Mouse (Mus musculus): ENCODE data around the gene Uck2. TPM values are rescaled to one million over a fixed set of nuclear protein-coding genes. Genes with fewer than 3 reads are reported as not detected.
A peak's percentile ranks its signal among the peaks of the same experiment; 100 is the strongest.

Gene Uck2
- total RNA-seq, 1 experiment from 2014 or later: 145 TPM

DNA sequence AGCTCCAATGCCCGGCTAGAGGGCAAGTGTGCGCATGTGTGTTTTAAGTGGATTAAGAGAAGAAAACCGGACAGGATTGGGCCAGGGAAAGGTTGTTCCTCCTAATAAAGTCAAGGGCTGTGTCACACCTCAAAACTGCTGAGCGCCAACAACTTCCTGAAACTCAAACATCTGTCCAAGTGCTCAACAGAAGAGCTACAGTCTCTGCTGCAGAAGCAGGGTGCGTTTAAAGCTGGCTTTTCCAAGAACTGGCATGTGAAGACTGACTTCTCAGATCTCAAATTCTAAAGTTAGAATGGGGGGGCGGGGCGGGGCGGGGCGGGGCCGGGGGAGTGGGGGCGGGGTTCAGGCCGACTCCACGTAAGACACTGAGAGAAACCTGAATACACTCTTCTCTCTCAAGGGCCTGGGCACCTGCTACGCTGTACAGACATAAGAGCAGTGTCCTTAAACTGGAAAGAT is 15.7 kb downstream of the Uck2 start:
- peak; percentile 24 to 35; a peak in 1 of 4 replicates for ATAC-seq (replicated peaks in 1 of 2; ENCODE audit: insufficient read depth in 1 of 2, low FRiP score in 2 of 2, low TSS enrichment in 1 of 2, low read depth in 1 of 2, poor library complexity in 2 of 2, severe bottlenecking in 2 of 2)

- peak; percentile 52 to 60 for ATAC-seq (replicated peaks in 1 of 2; ENCODE audit: insufficient read depth in 1 of 2, low FRiP score in 2 of 2, low TSS enrichment in 1 of 2, low read depth in 1 of 2, poor library complexity in 2 of 2, severe bottlenecking in 2 of 2)
These were observed 16.6 kb downstream of the Uck2 start for GRCm38 (mm10) chr1:167268360-167269063.

DNA sequence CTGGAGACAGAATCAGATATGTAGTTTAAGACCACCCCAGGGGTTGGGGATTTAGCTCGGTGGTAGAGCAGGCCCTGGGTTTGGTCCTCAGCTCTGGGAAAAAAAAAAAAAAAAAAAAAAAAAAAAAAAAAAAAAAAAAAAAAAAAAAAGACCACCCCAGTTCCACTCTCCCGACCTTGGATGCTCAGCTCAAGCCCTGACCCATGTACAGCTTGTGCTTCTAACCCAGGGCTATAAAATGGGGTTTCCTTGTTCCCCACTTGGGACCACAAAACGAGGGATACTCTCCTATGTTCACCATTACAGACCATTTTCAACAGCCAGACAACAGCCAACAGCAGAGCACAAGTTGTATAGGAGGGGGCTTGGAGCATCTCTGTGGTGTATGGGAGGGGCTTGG is 18.4 kb downstream of the Uck2 start:
- no peak for ATAC-seq (replicated peaks in 1 of 2; ENCODE audit: insufficient read depth in 1 of 2, low FRiP score in 2 of 2, low TSS enrichment in 1 of 2, low read depth in 1 of 2, poor library complexity in 2 of 2, severe bottlenecking in 2 of 2)

DNA sequence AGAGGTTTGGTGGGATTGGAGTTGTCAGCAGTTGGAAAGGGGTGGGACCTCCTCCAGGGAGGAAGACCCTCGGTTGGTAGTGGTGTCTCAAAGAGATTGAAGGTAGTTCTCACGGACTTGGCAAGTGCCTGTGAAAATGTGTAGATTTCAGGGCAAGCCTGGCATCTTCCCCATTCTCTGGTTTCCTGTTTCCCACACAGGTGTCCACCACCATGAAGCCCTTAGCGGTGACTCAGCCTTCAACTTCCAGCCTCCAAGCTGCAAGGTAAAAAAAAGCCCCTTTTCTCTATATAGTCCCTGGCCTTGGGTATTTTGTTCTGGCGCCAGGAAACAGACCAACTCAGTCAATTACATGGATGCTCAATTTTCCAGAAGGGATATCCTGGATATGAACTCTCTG is 19.8 kb downstream of the Uck2 start:
- no peak for ATAC-seq (replicated peaks in 1 of 2; ENCODE audit: insufficient read depth in 1 of 2, low FRiP score in 2 of 2, low TSS enrichment in 1 of 2, low read depth in 1 of 2, poor library complexity in 2 of 2, severe bottlenecking in 2 of 2)

DNA sequence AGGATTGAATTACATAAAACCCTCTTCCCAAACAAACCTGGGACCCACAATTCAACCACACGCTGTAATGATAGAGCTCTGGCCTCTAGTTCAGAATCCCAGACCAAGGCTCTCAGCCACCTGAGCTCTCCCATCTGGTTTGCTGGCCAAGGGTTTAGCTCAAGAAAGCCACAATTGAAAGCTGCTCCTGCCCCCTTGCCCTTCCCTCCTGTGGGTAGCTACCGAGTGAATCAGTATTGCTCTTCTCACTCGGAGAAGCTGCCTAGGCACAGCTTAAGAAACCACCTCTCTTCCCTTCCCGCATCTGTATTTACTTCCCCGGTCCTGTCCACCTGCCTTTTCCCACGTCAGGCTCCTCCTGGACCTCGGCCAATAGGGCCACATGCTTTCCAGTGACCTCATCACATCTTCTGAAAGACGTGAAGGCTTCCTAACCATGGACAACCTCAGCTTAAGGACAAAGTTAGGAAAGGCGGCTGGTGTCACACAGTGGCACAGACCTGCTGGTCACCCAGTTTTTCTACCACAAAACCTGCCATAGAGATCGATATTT is 22.6 kb downstream of the Uck2 start:
- ATAC-seq (replicated peaks in 1 of 2; ENCODE audit: insufficient read depth in 1 of 2, low FRiP score in 2 of 2, low TSS enrichment in 1 of 2, low read depth in 1 of 2, poor library complexity in 2 of 2, severe bottlenecking in 2 of 2): no peak

DNA sequence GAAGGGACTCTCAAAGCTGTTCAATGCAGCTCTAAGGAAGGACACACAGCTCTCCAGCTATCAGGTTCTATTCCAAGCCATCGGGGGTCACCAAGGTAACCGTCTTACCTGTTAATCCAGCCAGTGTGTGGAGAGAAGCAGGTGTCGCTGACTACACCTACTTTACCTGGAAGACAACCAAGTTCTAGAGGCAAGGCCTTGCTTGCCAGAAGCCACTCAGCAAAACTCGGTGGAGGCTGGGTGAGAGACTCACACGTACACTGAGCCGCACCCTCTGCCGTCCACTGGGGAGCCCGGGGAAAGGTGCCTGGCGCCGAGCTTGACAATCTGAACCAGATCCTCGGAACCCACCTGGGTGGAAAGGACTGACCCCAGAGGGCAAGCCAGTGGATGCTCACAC is 23.4 kb downstream of the Uck2 start:
- no peak for ATAC-seq (replicated peaks in 1 of 2; ENCODE audit: insufficient read depth in 1 of 2, low FRiP score in 2 of 2, low TSS enrichment in 1 of 2, low read depth in 1 of 2, poor library complexity in 2 of 2, severe bottlenecking in 2 of 2)

DNA sequence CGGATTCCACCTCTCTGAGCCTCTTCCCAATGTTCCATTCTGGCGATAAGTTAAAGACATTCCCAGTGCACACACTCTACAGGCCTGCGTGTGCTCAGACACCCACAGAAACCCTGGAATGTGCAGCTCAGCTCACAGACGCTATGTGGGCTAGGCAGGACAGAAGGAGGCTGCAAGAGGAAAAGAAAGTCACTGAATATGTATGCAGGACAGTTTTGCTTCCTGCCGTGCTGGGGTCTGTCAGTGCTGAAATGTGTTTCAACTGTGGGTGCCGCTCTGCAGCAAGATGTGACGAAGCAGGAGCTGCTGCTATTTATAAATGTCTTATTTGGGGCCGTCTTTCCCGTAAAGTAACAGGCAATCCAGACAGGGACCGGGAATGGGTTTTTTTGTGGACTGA is 25.4 kb downstream of the Uck2 start:
- ATAC-seq (replicated peaks in 1 of 2; ENCODE audit: insufficient read depth in 1 of 2, low FRiP score in 2 of 2, low TSS enrichment in 1 of 2, low read depth in 1 of 2, poor library complexity in 2 of 2, severe bottlenecking in 2 of 2): no peak

- ATAC-seq (replicated peaks in 1 of 2; ENCODE audit: insufficient read depth in 1 of 2, low FRiP score in 2 of 2, low TSS enrichment in 1 of 2, low read depth in 1 of 2, poor library complexity in 2 of 2, severe bottlenecking in 2 of 2): no peak
These were observed 28.3 kb downstream of the Uck2 start for GRCm38 (mm10) chr1:167256724-167257302.

DNA sequence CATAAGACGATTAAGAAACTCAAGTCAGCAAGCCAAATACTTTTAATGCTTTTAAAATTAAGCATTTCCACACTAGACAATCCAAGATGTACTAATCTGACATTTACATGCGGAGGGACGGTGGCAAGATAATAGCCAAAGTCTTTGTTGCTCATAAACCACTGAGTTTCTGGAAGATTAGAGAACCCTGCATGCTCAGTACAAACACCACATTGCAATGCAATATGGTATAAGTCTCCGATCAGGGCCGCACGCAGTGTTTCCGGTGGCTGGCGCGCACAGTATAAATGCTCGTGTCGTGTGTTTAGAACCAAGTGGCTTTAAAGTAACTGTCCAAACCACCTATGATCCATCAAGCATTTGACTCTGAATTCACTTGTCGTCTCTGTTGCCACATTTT is 31.5 kb downstream of the Uck2 start:
- ATAC-seq (replicated peaks in 1 of 2; ENCODE audit: insufficient read depth in 1 of 2, low FRiP score in 2 of 2, low TSS enrichment in 1 of 2, low read depth in 1 of 2, poor library complexity in 2 of 2, severe bottlenecking in 2 of 2): no peak

DNA sequence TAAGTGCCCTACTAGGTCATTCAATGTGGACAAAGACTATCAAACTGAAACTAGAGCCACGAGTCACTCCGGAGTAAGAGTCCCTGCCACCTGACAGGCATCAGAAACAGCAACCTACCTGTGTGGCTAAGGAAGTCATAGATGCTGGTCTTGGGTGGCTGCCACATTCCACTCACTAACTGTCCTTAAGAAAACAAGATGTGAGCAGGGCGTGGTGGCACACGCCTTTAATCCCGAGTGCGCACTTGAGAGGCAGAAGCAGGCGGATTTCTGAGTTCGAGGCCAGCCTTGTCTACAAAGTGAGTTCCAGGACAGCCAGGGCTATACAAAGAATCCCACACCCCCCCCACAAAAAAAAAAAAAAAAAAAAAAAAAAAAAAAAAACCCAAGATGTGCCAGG is 35.2 kb downstream of the Uck2 start:
- no peak for ATAC-seq (replicated peaks in 1 of 2; ENCODE audit: insufficient read depth in 1 of 2, low FRiP score in 2 of 2, low TSS enrichment in 1 of 2, low read depth in 1 of 2, poor library complexity in 2 of 2, severe bottlenecking in 2 of 2)

GRCm38 (mm10) chr1:167249252-167249651 is 35.9 kb downstream of the Uck2 start:
- no peak for ATAC-seq (replicated peaks in 1 of 2; ENCODE audit: insufficient read depth in 1 of 2, low FRiP score in 2 of 2, low TSS enrichment in 1 of 2, low read depth in 1 of 2, poor library complexity in 2 of 2, severe bottlenecking in 2 of 2)

DNA sequence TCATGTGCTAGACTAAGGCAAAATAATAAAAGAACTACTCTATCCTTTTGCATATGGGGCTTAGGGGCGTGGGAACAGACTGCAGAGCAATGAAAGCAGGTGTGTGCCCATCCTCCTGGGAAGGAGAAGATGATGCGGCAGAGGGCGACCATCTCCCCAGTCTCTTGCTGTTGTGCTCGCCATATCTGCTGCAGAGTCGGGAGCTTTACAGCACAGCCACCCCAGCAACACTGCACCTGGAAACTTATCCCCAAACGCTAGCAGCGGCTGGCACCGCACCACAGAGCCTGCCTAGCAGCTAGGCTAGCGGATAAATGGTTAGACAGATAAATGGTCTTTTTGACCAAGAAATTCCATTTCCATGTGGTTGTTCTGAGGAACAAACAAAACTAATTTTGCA is 37.2 kb downstream of the Uck2 start:
- no peak for ATAC-seq (replicated peaks in 1 of 2; ENCODE audit: insufficient read depth in 1 of 2, low FRiP score in 2 of 2, low TSS enrichment in 1 of 2, low read depth in 1 of 2, poor library complexity in 2 of 2, severe bottlenecking in 2 of 2)

DNA sequence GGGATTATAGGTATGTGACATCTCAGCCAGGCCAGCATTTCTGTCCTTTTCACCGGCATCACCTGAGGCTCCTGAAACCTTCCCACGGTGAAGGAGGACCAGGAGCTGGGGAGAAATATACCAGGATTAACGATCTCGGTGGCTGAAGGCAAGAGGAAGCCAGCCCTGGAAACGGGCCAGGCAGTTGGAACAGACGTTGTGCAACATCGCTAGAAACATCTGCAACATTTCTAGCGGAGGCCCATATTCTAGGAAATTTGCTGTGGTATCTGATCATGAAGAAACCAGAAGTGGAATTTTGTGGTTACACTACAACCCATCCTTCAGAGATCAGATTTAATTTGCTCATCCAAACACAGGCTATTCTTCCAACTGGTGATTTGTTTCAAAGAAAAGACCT is 38.1 kb downstream of the Uck2 start:
- peak; percentile 15 to 36; a peak in 3 of 4 replicates for ATAC-seq (replicated peaks in 1 of 2; ENCODE audit: insufficient read depth in 1 of 2, low FRiP score in 2 of 2, low TSS enrichment in 1 of 2, low read depth in 1 of 2, poor library complexity in 2 of 2, severe bottlenecking in 2 of 2)

DNA sequence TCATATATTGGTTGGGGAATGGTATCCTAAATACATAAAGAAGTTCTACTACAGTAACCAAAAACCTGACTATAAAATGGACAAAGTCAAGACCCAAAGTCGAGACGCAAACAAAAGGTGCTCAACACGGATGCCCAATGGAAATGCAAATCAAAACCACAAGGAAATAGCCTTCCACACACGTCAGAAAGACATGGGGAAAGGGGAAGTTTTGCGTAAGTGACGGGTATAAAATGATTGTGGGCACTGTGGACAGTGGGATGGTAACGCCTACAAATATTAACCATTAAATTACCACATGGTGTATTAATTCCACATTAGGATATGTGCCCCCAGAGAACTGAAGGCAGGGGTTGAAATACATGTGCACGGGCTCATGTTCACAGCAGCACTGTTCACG is 38.8 kb downstream of the Uck2 start:
- peak; percentile 60 to 67 for ATAC-seq (replicated peaks in 1 of 2; ENCODE audit: insufficient read depth in 1 of 2, low FRiP score in 2 of 2, low TSS enrichment in 1 of 2, low read depth in 1 of 2, poor library complexity in 2 of 2, severe bottlenecking in 2 of 2)

- peak; percentile 56 to 66 for ATAC-seq (replicated peaks in 1 of 2; ENCODE audit: insufficient read depth in 1 of 2, low FRiP score in 2 of 2, low TSS enrichment in 1 of 2, low read depth in 1 of 2, poor library complexity in 2 of 2, severe bottlenecking in 2 of 2)
These were observed 39.9 kb downstream of the Uck2 start for GRCm38 (mm10) chr1:167245180-167245641.

- peak; percentile 23 to 44; a peak in 3 of 4 replicates for ATAC-seq (replicated peaks in 1 of 2; ENCODE audit: insufficient read depth in 1 of 2, low FRiP score in 2 of 2, low TSS enrichment in 1 of 2, low read depth in 1 of 2, poor library complexity in 2 of 2, severe bottlenecking in 2 of 2)
These were observed 42.9 kb downstream of the Uck2 start for GRCm38 (mm10) chr1:167242191-167242681.

DNA sequence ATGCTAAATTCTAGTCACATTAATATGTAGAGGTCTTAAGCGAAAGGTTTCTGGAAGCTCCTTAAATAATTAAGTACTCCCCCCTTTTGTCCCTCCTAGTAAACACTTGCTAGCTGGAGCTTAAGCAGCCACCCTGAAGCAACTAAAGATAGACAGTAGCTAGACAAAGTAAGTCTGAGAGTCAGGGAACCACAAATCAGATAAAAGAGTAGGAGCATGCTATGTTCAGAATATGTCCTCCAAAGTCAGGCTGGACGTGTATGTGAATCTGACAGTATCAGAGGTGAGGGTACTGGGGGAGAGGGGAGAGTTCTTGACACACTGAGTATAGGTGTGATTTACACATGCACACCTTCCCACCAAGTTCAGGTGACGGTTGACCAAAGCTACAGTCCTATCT is 43.6 kb downstream of the Uck2 start:
- no peak for ATAC-seq (replicated peaks in 1 of 2; ENCODE audit: insufficient read depth in 1 of 2, low FRiP score in 2 of 2, low TSS enrichment in 1 of 2, low read depth in 1 of 2, poor library complexity in 2 of 2, severe bottlenecking in 2 of 2)

DNA sequence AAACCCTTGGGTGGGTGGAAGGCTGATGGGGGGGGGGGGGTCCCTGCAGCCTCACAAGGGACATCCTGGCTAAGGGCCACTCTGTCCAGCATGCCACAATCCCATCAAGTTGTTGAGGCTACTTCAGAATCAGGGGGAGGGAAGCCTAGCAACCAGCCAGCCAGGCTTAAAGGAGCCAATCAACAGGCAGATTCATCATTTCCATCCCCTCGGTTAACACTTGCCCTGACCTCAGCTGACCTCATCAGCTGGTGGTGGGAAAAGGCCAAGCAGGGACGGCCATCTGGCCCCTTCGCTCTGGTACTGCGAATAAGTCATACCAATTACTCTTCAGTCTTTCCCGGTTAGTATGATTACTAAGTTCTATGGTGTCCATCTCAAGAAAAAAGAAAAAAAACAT is 44.8 kb downstream of the Uck2 start:
- no peak for ATAC-seq (replicated peaks in 1 of 2; ENCODE audit: insufficient read depth in 1 of 2, low FRiP score in 2 of 2, low TSS enrichment in 1 of 2, low read depth in 1 of 2, poor library complexity in 2 of 2, severe bottlenecking in 2 of 2)

Data from hematopoietic stem cell, adult 5-6 weeks (primary cell).